Mouse (Mus musculus) adrenal gland, adult 2 months (tissue): ENCODE results near the gene Dapk2. TPM values are rescaled to one million over a fixed set of nuclear protein-coding genes. Genes with fewer than 3 reads are reported as not detected.
A peak's percentile ranks its signal among the peaks of the same experiment; 100 is the strongest.

ENCODE experiments used
- DNase-seq: peaks from one replicate; pipeline ENCODE4 v3.0.0; 2021
- polyA plus RNA-seq: library from polyadenylated mRNA; depleted of rRNA; stranded (reverse); fragments of >200 nt; gene quantifications from 2 replicates; pipeline ENCODE4 v1.2.3, GENCODE M21; 2012
- total RNA-seq, 2 experiments: library from RNA; stranded (reverse); gene quantifications; 2 replicates each; pipeline ENCODE4 v1.2.3; 2021

The Dapk2 gene
- total and polyA plus RNA-seq, 3 experiments, result 1.4 to 9.7 (median 4.5) TPM

DNA sequence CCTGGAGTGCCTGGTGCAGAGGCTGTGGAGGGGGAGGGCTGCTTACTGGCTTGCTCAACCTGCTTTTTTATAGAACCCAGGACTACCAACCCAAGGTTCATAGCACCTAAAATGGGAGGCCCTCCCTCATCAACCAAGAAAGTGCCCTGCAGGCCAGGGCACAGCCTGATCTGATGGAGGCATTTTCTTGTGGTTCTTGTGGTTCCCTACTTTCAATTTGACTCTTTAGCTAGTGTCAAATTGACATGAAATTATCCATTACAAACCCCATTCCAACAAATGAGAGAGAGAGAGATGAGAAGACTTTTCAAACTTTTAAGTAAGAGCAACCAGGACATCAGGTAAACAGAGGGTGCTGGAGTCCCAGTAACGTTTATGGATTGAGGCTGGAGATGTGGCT lies 15.8 kb upstream of the Dapk2 start:
- DNase-seq, result no peak

- peak; percentile 65 for DNase-seq
Observed at GRCm38 (mm10) chr9:66144248-66144647, 13.8 kb upstream of the Dapk2 start.

DNA sequence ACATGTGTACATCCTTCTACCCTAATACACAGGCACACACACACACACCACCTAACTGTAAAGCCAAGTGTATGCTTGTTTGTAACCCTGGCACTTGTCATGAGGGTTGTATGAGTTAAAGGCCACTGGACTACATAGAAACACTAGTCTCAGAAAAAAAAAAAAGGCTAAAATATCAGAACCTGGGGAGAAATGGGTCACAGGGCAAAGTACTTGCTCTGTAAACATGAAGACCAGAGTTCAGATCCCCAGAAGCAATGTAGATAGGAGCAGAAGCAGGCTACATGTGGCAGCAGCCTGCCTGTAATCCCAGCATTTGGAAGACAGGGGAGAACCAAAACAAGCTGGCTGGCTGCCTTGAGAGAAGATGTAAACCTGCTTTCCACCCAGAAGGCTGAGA lies 11.9 kb upstream of the Dapk2 start:
- no peak for DNase-seq

DNA sequence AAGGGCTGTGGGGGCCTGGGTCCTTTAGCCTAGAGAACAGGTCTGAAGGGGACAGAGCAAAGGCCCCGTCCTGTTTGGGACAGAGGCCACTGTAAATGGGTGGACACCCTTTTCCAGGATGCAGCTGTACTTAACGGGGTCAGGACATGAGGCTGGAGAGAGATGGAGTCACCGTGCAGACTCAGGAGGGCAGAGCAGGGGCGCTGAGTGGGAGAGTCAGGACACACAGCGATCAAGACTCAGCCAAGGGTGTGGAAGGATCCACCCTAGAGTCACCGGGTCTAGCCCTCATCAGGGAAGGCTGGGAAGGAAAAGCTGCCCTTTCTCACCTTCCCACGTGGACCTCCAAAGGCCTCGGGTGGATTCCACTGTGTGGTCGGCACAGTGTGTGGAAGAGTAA lies 6.0 kb upstream of the Dapk2 start:
- no peak for DNase-seq

GRCm38 (mm10) chr9:66153594-66153993 lies 4.4 kb upstream of the Dapk2 start:
- no peak for DNase-seq

GRCm38 (mm10) chr9:66154013-66154412 lies 4.0 kb upstream of the Dapk2 start:
- DNase-seq, result no peak

DNA sequence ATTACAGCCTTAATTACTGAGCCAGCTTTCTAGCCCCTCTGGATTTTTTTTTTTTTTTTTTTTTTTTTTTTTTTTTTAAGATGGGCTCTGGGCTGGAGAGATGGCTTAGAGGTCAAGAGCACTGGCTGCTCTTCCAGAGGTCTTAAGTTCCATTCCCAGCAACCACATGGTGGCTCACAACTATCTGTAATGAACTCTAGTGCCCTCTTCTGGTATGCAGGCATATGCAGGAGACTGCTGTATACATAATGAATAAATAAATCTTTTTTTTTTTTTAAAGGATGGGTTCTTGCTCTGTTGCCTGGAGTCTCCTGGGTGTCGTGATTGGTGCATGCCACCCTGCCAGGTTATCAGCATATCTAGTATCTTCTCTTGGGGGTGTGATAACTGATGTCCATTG lies 2.5 kb upstream of the Dapk2 start:
- no peak for DNase-seq

DNA sequence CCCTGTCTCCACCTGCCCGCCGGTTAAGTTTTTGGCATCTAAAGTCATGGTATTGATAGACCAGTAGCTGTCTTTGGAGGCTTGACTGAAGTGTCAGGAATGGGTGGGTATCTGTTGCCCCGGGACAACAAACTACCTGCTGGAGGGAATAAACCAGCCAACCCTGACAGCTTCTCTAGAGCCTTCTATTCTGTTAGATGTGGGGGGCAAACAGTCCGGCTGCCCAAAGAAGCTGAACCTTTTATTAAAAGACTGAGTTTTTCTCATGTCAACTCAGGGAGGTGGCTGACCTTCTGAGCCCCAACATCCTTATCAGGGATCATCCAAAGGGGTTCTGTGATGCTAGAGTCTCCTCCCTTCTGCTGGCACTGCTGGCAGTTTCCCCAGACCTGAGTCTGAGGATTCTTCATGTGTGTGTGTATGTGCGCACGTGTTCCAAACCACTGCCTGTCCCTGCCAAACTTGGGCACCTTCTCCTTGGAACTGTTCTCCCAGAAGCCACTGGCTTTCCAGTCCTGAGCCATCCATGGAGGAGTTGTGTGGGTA lies 935 bp downstream of the Dapk2 start:
- no peak for DNase-seq

DNA sequence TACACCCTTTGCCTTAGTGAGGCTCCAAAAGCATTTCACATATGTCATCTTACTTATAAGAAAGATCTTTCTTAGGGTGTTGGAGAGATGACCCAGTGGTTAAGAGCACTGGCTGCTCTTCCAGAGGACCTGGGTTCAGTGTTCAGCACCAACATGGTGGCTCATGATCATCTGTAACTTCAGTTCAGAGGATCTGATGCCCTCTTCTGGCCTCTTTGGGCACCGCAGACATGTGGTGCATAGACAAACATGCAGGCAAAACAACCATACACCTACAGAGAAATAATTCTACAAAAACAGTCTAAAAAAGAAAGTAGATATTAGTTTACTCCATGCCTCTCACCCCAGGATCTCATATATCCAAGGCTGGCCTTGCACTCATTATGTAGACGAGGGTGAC lies 2.1 kb downstream of the Dapk2 start:
- DNase-seq, result no peak

GRCm38 (mm10) chr9:66162995-66163394 lies 5.0 kb downstream of the Dapk2 start:
- DNase-seq, result peak; percentile 57

DNA sequence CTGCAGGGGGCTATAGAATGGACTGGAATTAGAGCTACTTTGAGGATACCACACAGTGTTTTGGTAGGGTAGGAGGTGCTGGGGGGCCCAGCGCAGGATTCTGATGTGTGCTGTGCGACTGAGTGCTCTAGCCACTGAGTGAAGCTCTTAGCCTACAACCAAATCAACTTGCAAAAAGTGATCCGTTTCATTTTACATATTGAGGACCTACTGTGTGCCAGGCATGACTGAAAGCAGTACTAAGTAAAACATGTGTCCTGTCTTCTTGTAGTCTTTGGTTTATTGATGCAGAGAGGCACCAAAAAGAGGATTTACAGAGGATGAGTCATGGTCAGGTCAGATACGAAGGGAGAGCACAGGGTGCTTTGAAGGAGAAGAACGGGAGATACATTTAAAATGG lies 9.2 kb downstream of the Dapk2 start:
- no peak for DNase-seq

DNA sequence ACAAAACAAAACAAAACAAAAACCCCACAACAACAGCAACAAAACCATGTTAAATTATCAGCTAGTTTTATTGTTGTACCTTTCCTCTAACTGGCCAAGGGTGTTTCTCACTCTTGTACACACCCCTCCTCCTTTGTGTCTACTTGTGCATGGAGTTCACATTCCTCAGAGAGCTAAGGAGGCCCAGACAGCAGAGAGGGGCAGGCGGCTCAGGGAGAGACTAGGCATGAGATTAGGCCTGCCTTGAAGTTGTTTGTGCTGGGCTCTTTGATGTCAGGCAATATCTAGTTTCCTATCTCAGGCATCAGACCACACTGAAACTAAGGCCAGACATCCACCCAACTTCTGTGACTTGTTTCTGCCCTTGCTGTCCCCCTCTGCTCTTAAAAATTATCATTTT lies 10.2 kb downstream of the Dapk2 start:
- DNase-seq, result no peak

GRCm38 (mm10) chr9:66170506-66170905 lies 12.5 kb downstream of the Dapk2 start:
- DNase-seq, result no peak

- DNase-seq, result no peak
Observed at GRCm38 (mm10) chr9:66171275-66171921, 13.4 kb downstream of the Dapk2 start.

DNA sequence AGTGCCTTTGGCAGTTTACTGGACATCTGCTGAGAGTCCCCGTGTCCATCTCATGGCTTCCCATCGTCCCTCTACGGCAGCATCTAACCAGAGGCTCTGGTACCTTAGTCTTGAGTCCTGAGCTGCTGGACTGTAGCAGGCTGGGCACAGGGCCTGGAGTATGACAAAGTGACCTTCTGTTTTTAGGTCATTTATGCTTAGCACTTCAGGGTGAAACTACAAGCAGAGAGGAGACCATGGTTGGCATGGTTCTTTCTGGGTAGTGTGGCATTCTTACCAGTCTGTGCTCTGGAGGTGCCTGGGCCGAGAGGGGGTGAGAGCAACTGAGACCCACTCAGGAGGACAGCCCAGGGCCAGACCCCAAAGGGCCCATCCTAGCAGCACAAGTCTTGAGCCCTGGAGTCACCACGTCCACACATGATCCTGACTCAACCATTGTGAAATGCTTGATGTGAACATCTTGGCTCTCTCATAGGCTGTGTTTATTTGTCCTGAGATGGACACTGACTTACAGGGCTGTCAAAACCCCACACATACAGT lies 15.4 kb downstream of the Dapk2 start:
- DNase-seq, result peak; percentile 54

DNA sequence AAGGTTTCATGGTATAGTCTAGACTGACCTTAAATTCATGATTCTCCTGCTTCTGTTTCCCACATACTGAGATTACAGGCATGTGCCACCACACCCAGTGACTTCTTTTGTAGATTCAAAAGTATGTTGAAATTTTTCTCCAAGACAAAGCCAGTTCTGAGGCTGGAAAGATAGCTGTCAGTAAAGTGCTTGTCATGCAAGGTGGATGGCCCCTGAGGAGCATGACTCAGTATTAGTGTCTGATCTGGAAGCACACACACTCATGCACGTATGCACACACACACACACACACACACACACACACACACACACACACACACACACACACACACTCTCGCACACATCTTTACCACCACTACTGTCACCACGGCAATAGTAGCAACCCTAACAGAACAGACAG lies 17.0 kb downstream of the Dapk2 start:
- no peak for DNase-seq

DNA sequence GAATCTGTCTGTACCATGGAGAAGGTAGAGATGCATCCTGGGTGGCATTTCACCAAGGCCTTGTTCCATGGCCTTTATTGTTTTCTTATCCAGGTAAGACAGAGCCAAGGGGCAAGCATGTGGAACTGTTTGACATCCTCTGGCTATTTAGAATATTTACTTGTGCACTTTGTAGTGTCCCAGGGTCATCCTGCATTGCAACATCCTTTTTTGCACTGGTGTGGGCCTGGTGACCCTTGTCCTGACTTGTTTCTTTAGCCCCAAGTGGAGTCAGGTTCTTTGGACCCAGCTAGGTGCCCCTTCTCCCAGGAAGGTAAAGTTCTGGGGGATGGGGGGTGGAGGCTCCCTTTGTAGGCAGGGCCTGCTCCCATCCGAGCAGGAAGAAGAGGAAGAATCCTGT lies 20.0 kb downstream of the Dapk2 start:
- DNase-seq, result no peak

- DNase-seq, result no peak
Observed at GRCm38 (mm10) chr9:66179795-66180194, 21.8 kb downstream of the Dapk2 start.

DNA sequence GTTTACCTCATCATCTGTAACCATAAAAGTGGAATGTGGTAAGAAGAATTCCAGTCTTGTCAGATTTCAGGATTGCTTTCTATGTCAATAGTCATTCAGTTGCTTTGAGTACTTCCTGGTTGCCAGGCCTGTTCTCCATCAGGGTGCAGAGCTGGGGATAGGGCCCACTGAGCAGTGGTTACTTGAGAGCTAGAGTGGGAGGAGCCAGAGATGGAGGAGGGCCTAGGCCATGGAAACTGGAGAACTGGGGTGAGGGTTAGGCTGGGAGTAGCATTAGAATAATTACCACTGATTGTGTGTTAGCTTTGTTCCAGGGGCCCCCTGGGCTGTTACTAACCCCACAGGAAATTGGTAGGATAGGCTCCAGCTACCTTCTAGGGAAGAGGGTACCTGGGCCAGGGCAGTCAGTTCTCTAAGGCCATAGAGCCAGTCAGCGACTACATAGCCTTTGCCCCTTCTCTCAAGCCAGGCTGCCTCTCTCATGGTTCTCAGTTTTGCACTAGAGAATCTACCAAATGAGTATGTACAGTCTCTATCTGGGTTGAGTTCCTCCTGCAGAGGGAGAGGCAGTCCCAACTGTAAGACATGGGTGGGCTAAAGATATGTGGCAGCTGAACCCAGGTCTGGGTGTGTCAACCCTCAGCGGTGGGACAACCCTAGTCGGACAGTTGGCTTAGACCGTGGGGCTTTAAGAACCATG lies 23.3 kb downstream of the Dapk2 start:
- DNase-seq, result no peak

GRCm38 (mm10) chr9:66181826-66182678 lies 24.0 kb downstream of the Dapk2 start:
- DNase-seq, result no peak

- no peak for DNase-seq
Observed at GRCm38 (mm10) chr9:66182679-66182993, 24.6 kb downstream of the Dapk2 start.

- no peak for DNase-seq
Observed at GRCm38 (mm10) chr9:66183023-66183422, 25.0 kb downstream of the Dapk2 start.

GRCm38 (mm10) chr9:66184572-66184971 lies 26.5 kb downstream of the Dapk2 start:
- DNase-seq, result no peak
